Mouse (Mus musculus): Measurements from ENCODE around the gene Epop.

DNA sequence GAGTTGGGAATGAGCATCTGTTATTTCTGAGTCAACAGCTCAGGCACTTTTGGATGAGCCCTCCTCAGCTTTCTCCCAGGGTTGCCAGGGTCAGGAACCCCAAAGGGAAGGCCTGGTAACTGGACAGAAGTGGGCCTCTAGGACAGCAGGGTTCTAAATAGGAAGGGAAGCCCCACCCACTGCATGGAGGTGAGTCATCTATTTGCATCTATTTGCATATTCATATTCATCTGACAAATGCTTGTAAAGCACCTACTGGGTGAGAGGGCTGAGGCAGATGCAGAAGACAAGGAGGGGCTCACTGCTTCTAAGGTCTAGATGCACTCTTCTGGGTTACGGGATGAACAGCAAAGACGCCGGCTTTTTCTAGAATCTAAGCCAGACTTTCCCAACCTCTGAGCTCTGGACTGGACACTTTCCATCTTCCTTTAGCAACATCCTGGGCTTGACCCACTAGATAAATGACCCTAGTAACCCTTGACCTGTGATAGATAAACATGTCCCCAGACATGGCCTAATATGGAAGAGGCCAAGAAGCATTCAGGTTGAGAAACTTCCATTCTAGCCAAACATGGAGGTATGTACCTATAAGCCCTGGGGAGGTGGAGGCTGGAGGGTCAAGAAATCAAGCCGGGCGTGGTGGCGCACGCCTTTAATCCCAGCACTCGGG, 22.3 kb downstream of the Epop start:
- TF ChIP-seq POLR2A (IDR thresholded peaks at IDR 0.05; ENCODE audit: insufficient read length, low read depth) (no peak), MYOD1 (IDR thresholded peaks at IDR 0.05; ENCODE audit: control insufficient read depth in 1 of 3, insufficient read length in 2 of 3, low read depth in 2 of 3) (no peak), TCF12 (IDR thresholded peaks at IDR 0.05; ENCODE audit: insufficient read depth, poor library complexity, severe bottlenecking) (no peak), MAX (IDR thresholded peaks at IDR 0.05; ENCODE audit: low read depth) (no peak)
